Mouse (Mus musculus) embryonic fibroblast, embryonic 13.5 days (primary cell): ENCODE data around the gene Supt6.

Source experiments
- CTCF ChIP-seq: IDR thresholded peaks from 2 replicates; pipeline ENCODE4 v1.5.1; 2011; ENCODE audit warnings: mild to moderate bottlenecking, control low read depth, low read length, moderate library complexity, borderline replicate concordance; ENCODE audit not compliant: insufficient read depth
- POLR2A ChIP-seq: IDR thresholded peaks from 2 replicates; pipeline ENCODE4 v1.6.1; 2011; ENCODE audit warnings: low read depth, mild to moderate bottlenecking, control low read depth, low read length, moderate library complexity

GRCm38 (mm10) chr11:78262550-78262949, 16.8 kb upstream of the Supt6 start:
- TF ChIP-seq CTCF (peak; percentile 54; the same call in 1 of the 2 replicates), POLR2A (no peak)
